Mouse (Mus musculus) neural tube, embryonic 13.5 days (tissue): ENCODE measurements around the gene Adcy9. TPM values are rescaled to one million over a fixed set of nuclear protein-coding genes. Genes with fewer than 3 reads are reported as not detected.

Source experiments
- ATAC-seq: fragments of 200-750 bp; cut with Nextera tagmentation; 2 replicates; pipeline ENCODE4 v1.8.0; 2017; ENCODE audit warnings: low read depth, mild to moderate bottlenecking, moderate TSS enrichment, moderate library complexity
- H3K27ac ChIP-seq: fragments of 300-500 bp; sonication (generic); replicated peaks from 2 replicates; pipeline ENCODE4 v1.5.1; 2015; ENCODE audit warnings: moderate library complexity, mild to moderate bottlenecking, inconsistent platforms
- H3K27me3 ChIP-seq: fragments of 300-500 bp; sonication (generic); 2 replicates; pipeline ENCODE4 v1.6.1; 2015; ENCODE audit warnings: mild to moderate bottlenecking, inconsistent platforms
- H3K36me3 ChIP-seq: fragments of 300-500 bp; sonication (generic); 2 replicates; pipeline ENCODE4 v1.6.1; 2015; ENCODE audit warnings: mild to moderate bottlenecking, inconsistent platforms
- H3K4me1 ChIP-seq: fragments of 300-500 bp; sonication (generic); replicated peaks from 2 replicates; pipeline ENCODE4 v1.6.1; 2015; ENCODE audit warnings: inconsistent platforms
- H3K4me2 ChIP-seq: fragments of 300-500 bp; sonication (generic); 2 replicates; pipeline ENCODE4 v1.6.1; 2015; ENCODE audit warnings: inconsistent platforms, mild to moderate bottlenecking, moderate library complexity
- H3K4me3 ChIP-seq: fragments of 300-500 bp; sonication (generic); 2 replicates; pipeline ENCODE4 v1.5.1; 2015; ENCODE audit warnings: mild to moderate bottlenecking, inconsistent platforms
- H3K9ac ChIP-seq: fragments of 300-500 bp; sonication (generic); 2 replicates; pipeline ENCODE4 v1.6.1; 2015; ENCODE audit warnings: moderate library complexity, mild to moderate bottlenecking, inconsistent platforms
- H3K9me3 ChIP-seq: fragments of 300-500 bp; sonication (generic); 2 replicates; pipeline ENCODE4 v1.6.1; 2016; ENCODE audit warnings: inconsistent platforms
- WGBS: fragments of 180-500 bp; shearing (Covaris S2); methylation state at CpG from one replicate; pipeline ENCODE4 v1.1.7; 2015; 5-methylcytosine and 5-hydroxymethylcytosine counted together
- polyA plus RNA-seq: library from polyadenylated mRNA; unstranded; fragments of >200 nt; fragmentation: Nextera tagmentation; extraction: Ambion mirVana; gene quantifications from 2 replicates; pipeline ENCODE4 v1.2.1, GENCODE M21; 2015

Gene Adcy9
- polyA plus RNA-seq, 1 experiment from 2014 or later = 2.8 TPM

- H3K27me3 ChIP-seq = no peaks in the 10 kb centered on the region
- H3K27ac ChIP-seq = no peak overlapping the region
- no peak overlapping the region for H3K9ac ChIP-seq
- H3K36me3 ChIP-seq = no peaks in the 10 kb centered on the region
- H3K9me3 ChIP-seq = no peaks in the 10 kb centered on the region
- peaks cover 8% of the 10 kb centered on the region for H3K4me1 ChIP-seq
- no peak for ATAC-seq
- no peak overlapping the region for H3K4me2 ChIP-seq
- no peak overlapping the region for H3K4me3 ChIP-seq
- 79% methylated on average over 2 of the region's 2 CpGs for WGBS
Observed at GRCm38 (mm10) chr16:4398782-4399181, 21.5 kb downstream of the Adcy9 start.

DNA sequence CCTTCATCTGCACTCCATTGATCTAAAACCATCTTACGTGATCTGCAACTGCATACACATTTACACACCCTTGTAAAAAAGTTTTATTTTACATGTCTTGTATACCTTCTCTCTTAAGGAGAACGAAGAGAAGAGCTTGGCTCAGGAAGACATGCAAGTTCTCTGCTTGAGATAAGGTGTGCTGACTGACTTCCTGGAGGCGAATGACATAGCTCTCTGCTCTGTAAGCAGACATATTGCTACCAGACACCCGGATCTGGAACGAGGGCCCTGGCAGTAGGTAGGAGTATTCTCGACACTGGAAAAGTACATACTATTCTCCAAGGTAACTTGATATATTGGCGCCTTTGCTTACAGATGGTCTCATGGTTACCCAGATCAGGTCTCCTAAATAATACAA lies 22.7 kb downstream of the Adcy9 start:
- Histone ChIP-seq H3K36me3 (no peaks in the 10 kb centered on the region), H3K4me2 (no peak overlapping the region), H3K9me3 (no peaks in the 10 kb centered on the region), H3K27me3 (no peaks in the 10 kb centered on the region), H3K27ac (no peak overlapping the region), H3K4me3 (no peak overlapping the region), H3K9ac (no peak overlapping the region), H3K4me1 (peaks cover 11% of the 10 kb centered on the region)
- WGBS = 92% methylated on average over 7 of the region's 7 CpGs
- ATAC-seq = no peak

DNA sequence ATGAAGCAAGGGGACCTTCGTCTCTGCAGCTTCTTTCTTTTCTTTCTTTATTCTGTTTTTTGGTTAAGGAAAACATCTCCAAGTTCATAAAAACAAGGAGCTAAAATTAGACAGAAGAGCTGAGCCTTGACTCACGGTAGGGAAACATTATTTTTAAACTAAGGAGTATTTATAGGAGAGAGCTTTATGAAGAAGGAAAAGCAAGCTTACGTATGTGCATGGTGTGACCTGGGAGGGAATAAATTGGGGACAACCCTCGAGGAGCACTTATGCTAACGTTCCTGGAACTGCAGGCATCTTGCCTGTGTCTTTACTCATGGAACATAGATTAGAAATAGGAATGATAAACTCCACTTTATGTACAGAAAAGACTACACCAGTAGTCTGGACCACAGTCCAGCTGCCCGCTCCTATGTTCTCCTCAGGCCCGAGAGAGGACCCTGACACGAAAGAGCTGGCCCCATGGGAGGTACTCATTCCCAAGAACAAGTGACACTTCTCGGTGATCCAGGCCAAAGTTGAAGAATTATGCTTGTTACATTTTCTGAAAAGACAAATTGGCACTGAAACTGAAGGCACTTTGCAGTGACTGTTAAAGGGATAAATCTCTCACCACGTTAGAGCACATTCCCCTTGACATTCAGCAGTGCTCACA lies 24.5 kb downstream of the Adcy9 start:
- 72% methylated on average over 10 of the region's 10 CpGs for WGBS
- no peak overlapping the region for H3K4me2 ChIP-seq
- no peaks in the 10 kb centered on the region for H3K36me3 ChIP-seq
- no peak overlapping the region for H3K4me3 ChIP-seq
- H3K27me3 ChIP-seq = no peaks in the 10 kb centered on the region
- H3K9ac ChIP-seq = no peak overlapping the region
- H3K27ac ChIP-seq = no peak overlapping the region
- no peak for ATAC-seq
- H3K4me1 ChIP-seq = peaks cover 11% of the 10 kb centered on the region
- no peaks in the 10 kb centered on the region for H3K9me3 ChIP-seq

DNA sequence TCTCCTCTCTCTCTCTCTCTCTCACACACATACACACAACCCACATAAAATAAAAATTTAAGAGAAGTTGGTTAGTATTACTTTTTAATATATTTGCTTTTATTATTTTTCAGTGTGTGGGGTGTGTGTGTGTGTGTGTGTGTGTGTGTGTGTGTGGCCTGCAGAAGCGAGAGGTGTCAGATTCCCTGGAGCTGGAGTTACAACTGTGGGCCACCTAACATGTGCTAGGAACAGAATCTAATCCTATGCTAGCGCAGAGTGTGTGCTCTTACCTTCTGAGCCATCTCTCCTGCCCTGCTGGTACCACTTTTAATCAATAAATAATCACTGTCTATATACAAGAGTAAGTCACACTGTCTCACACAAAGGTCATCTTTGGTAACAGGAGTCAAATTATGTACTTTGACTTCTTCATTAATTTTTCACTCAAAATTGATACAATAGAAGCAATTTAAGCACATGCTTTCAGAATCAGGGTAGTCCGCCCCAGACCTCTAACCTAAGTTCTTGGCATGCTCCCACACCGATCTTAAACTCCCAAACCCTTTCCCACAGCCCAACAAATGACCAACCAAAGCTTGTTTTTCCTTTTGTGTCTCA lies 25.2 kb downstream of the Adcy9 start:
- Histone ChIP-seq H3K9ac (no peak overlapping the region), H3K27me3 (no peaks in the 10 kb centered on the region), H3K4me2 (no peak overlapping the region), H3K27ac (no peak overlapping the region), H3K4me3 (no peak overlapping the region), H3K4me1 (peaks cover 11% of the 10 kb centered on the region), H3K9me3 (no peaks in the 10 kb centered on the region), H3K36me3 (no peaks in the 10 kb centered on the region)
- WGBS = 89% methylated on average over 4 of the region's 4 CpGs
- no peak for ATAC-seq

DNA sequence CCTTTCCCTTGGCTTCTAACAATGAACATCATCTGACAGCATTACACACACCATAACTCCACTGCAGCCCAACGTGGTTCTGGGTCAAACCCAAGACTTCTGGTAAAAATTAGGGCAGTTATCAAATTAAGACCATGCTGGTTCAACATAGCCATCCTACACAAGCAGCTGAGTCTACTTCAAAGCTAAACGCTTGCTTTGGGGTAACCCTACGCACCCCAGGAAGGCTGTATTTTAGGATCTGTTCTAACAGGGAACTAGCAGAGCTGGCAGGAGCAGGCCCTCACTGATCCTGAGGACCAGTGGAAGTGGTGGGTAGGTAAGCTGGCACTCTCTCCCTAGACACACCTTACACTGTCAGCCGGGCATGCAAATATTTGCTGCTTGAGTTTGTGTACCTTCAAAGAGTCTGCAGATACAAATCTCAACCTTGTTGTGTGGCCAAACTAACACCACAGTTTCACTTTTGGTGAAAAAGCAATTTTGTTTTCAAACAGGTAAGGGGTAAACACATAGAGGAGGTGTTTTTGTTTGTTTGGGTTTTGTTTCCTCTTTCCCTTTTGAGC lies 36.7 kb downstream of the Adcy9 start:
- H3K9ac ChIP-seq = no peak overlapping the region
- no peak for ATAC-seq
- no peaks in the 10 kb centered on the region for H3K4me1 ChIP-seq

GRCm38 (mm10) chr16:4382406-4382805 lies 37.9 kb downstream of the Adcy9 start:
- 91% methylated on average over 3 of the region's 3 CpGs for WGBS
- H3K4me3 ChIP-seq = no peak overlapping the region
- H3K4me1 ChIP-seq = no peaks in the 10 kb centered on the region
- H3K27ac ChIP-seq = no peak overlapping the region
- H3K9me3 ChIP-seq = no peaks in the 10 kb centered on the region
- no peak for ATAC-seq
- H3K4me2 ChIP-seq = no peak overlapping the region
- no peak overlapping the region for H3K9ac ChIP-seq
- H3K27me3 ChIP-seq = no peaks in the 10 kb centered on the region
- no peaks in the 10 kb centered on the region for H3K36me3 ChIP-seq

More for the DNA sequence above, 36.7 kb downstream of the Adcy9 start:
- Histone ChIP-seq H3K27me3 (no peaks in the 10 kb centered on the region), H3K9me3 (no peaks in the 10 kb centered on the region), H3K4me3 (no peak overlapping the region), H3K36me3 (no peaks in the 10 kb centered on the region), H3K27ac (no peak overlapping the region), H3K4me2 (no peak overlapping the region)
- WGBS = 78% methylated on average over 4 of the region's 4 CpGs

GRCm38 (mm10) chr16:4381487-4381886 lies 38.8 kb downstream of the Adcy9 start:
- no peak overlapping the region for H3K4me2 ChIP-seq
- WGBS = 80% methylated on average over 4 of the region's 4 CpGs
- ATAC-seq = no peak
- H3K9me3 ChIP-seq = no peaks in the 10 kb centered on the region
- H3K27ac ChIP-seq = no peak overlapping the region
- no peak overlapping the region for H3K9ac ChIP-seq
- no peaks in the 10 kb centered on the region for H3K27me3 ChIP-seq
- H3K36me3 ChIP-seq = no peaks in the 10 kb centered on the region
- no peak overlapping the region for H3K4me3 ChIP-seq
- H3K4me1 ChIP-seq = no peaks in the 10 kb centered on the region

- 84% methylated on average over 1 of the region's 1 CpGs for WGBS
- ATAC-seq = no peak
- H3K9me3 ChIP-seq = no peaks in the 10 kb centered on the region
- no peaks in the 10 kb centered on the region for H3K27me3 ChIP-seq
- H3K4me2 ChIP-seq = no peak overlapping the region
- H3K27ac ChIP-seq = no peak overlapping the region
- H3K4me1 ChIP-seq = no peaks in the 10 kb centered on the region
- no peak overlapping the region for H3K9ac ChIP-seq
- H3K36me3 ChIP-seq = no peaks in the 10 kb centered on the region
- no peak overlapping the region for H3K4me3 ChIP-seq
Observed at GRCm38 (mm10) chr16:4378788-4379187, 41.5 kb downstream of the Adcy9 start.

DNA sequence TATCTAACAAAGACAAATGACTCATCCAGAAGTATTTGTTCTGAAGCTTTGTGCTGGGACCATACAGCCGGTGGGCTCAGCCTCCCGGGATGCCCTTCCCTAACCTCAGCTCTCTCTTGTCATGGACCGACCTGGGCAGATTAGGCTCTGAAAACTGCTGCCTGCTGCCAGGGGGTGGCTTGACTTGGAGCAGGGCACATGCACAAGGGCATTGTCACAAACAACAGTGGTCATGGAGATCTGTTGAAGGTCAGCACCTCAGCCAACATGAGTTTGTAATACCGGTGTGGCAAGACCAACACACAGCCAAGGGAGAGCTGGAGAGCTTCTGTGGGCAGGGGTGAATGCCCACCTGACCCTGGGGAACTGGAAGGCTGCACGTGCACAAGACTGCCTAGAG lies 42.7 kb downstream of the Adcy9 start:
- H3K4me1 ChIP-seq = no peaks in the 10 kb centered on the region
- H3K36me3 ChIP-seq = no peaks in the 10 kb centered on the region
- no peak overlapping the region for H3K9ac ChIP-seq
- H3K4me2 ChIP-seq = no peak overlapping the region
- no peaks in the 10 kb centered on the region for H3K27me3 ChIP-seq
- no peak for ATAC-seq
- H3K27ac ChIP-seq = no peak overlapping the region
- H3K9me3 ChIP-seq = no peaks in the 10 kb centered on the region
- H3K4me3 ChIP-seq = no peak overlapping the region
- 69% methylated on average over 5 of the region's 5 CpGs for WGBS

GRCm38 (mm10) chr16:4374780-4375380 lies 45.4 kb downstream of the Adcy9 start:
- no peaks in the 10 kb centered on the region for H3K9me3 ChIP-seq

GRCm38 (mm10) chr16:4374270-4374669 lies 46.0 kb downstream of the Adcy9 start:
- no peaks in the 10 kb centered on the region for H3K4me1 ChIP-seq
- no peak overlapping the region for H3K9ac ChIP-seq
- no peaks in the 10 kb centered on the region for H3K9me3 ChIP-seq
- H3K27me3 ChIP-seq = no peaks in the 10 kb centered on the region
- WGBS = 62% methylated on average over 5 of the region's 5 CpGs
- H3K4me3 ChIP-seq = no peak overlapping the region
- H3K27ac ChIP-seq = no peak overlapping the region
- H3K36me3 ChIP-seq = no peaks in the 10 kb centered on the region
- ATAC-seq = no peak
- H3K4me2 ChIP-seq = no peak overlapping the region

More at GRCm38 (mm10) chr16:4374780-4375380, 45.4 kb downstream of the Adcy9 start:
- H3K27ac ChIP-seq = no peak overlapping the region
- H3K9ac ChIP-seq = no peak overlapping the region
- H3K4me2 ChIP-seq = no peak overlapping the region
- H3K36me3 ChIP-seq = no peaks in the 10 kb centered on the region
- 69% methylated on average over 7 of the region's 7 CpGs for WGBS
- H3K4me1 ChIP-seq = no peaks in the 10 kb centered on the region
- ATAC-seq = no peak
- no peaks in the 10 kb centered on the region for H3K27me3 ChIP-seq
- no peak overlapping the region for H3K4me3 ChIP-seq

GRCm38 (mm10) chr16:4371039-4371438 lies 49.3 kb downstream of the Adcy9 start:
- H3K4me2 ChIP-seq = no peak overlapping the region
- H3K9me3 ChIP-seq = no peaks in the 10 kb centered on the region
- no peaks in the 10 kb centered on the region for H3K27me3 ChIP-seq
- H3K27ac ChIP-seq = no peak overlapping the region
- 80% methylated on average over 2 of the region's 2 CpGs for WGBS
- H3K9ac ChIP-seq = no peak overlapping the region
- peaks cover 9% of the 10 kb centered on the region; the same call in 1 of the 2 replicates for H3K4me1 ChIP-seq
- no peaks in the 10 kb centered on the region for H3K36me3 ChIP-seq
- H3K4me3 ChIP-seq = no peak overlapping the region
- ATAC-seq = no peak
